Mouse (Mus musculus): ENCODE data around the gene A430078G23Rik.
"Not testable (repeated sequence)": the region's sequence is repeated elsewhere in the genome, so short reads cannot be mapped to it uniquely, and the experiment has no call there.

A430078G23Rik gene

DNA sequence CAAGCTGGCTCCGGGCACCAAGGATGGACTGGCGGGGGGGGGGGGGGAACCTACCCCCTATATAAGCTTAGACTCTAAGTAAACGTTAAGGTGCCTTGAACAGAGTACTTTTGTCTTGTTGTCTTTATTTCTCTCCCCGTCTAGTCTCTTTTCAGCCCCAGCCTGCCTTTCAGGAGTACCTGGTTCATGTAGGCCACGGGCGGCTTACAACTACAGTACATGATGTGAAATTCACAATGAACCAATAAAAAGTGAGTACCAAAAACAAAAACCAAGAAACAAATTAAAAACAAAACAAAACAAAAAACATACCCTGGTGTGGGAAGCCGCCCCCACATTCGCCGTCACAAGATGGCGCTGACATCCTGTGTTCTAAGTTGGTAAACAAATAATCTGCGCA, 15.2 kb upstream of the A430078G23Rik start:
- ChIA-PET POLR2A (interaction anchor here in 1 of 4 experiments (2.1 kb wide), 1 partner anchor 15 kb away, joined by 4 read pairs; the partner anchor contains the start of gene A430078G23Rik), CTCF (interaction anchor here in 3 of 4 experiments (1.1 to 3.0 kb wide), 5 partner anchors 9 to 334 kb away, joined by 3 to 110 read pairs (median 23); partner anchors contain the start of gene Fcor (in 1 of the 3))

DNA sequence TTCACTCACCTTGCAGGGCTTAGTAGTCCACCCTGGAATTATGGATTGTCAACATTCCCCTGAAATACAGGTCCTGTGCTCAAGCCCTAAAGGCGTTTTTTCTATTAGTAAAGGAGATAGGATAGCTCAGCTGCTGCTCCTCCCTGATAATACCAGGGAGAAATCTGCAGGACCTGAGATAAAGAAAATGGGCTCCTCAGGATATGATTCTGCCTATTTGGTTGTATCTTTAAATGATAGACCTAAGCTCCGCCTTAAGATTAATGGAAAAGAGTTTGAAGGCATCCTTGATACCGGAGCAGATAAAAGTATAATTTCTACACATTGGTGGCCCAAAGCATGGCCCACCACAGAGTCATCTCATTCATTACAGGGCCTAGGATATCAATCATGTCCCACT, 12.5 kb upstream of the A430078G23Rik start:
- POLR2A ChIA-PET = not testable (repeated sequence)

DNA sequence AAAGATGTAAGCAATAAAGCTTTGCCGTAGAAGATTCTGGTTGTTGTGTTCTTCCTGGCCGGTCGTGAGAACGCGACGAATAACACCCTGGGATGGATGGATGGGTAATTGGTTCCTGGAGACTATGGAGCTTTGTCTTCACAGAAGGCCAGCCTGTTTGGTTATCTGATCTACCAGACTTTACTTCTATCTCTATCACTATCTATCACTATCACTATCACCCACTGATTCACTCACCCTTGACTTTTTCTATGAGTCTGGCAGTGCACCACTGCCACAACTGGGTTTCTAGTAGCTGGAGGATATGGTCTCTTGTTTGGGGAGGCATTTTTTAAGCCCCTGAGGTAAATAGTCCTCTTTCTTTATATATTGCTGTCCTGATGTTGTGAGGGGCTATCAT, 7.9 kb upstream of the A430078G23Rik start:
- ChIA-PET CTCF (interaction anchor here in 3 of 4 experiments (1.1 to 5.0 kb wide), 4 partner anchors 8 to 14 kb away, joined by 4 to 110 read pairs (median 36); no protein-coding TSS in a partner anchor), POLR2A (interaction anchor here in 2 of 4 experiments (0.6 to 1.9 kb wide), 3 partner anchors 9 to 113 kb away, joined by 5 to 6 read pairs (median 5); no protein-coding TSS in a partner anchor)

More for the DNA sequence above, 12.5 kb upstream of the A430078G23Rik start:
- CTCF ChIA-PET = not testable (repeated sequence)

- POLR2A ChIA-PET = interaction anchor here in 3 of 4 experiments (0.5 to 1.9 kb wide), 5 partner anchors 10 to 229 kb away, joined by 3 to 9 read pairs (median 3); no protein-coding TSS in a partner anchor
- CTCF ChIA-PET = interaction anchor here in 3 of 4 experiments (0.6 to 5.0 kb wide), 5 partner anchors 10 to 127 kb away, joined by 4 to 110 read pairs (median 23); no protein-coding TSS in a partner anchor
These were observed 6.4 kb upstream of the A430078G23Rik start for GRCm38 (mm10) chr8:3346691-3347413.

DNA sequence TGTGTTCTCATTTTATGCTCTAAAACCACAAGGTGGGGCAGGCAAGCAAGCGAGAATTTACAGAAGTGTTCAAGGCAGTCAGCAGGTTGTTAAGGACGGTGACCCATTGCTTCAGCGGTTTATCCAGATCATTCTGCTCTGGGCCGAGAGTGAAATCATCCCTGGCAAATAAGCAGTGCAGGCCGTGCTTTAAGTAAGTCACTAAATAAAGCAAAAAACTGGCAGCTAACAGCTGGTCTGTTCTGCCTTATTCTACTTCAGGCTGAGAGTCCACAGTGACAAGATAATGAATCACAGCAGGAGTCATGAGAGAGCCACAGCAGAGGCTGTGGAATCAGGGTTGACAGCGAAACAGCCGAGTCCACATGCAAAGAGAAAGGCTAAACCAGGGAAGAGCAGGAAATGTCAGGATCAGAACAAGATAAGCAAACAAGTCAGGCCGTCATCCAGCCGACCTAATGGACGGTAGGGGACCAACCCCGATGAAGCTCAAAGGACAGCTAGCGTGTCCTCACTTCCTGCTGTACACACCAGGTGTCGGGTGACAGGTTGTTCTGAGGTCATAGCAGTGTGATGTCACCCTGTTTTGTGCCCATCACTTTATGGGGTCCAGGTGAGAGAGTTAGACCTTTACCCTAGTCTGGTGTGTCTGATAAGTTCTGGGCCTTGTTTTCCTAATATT, 4.9 kb upstream of the A430078G23Rik start:
- POLR2A ChIA-PET = interaction anchor here in 2 of 4 experiments (1.0 to 2.1 kb wide), 3 partner anchors 11 to 70 kb away, joined by 3 to 7 read pairs (median 4); no protein-coding TSS in a partner anchor

GRCm38 (mm10) chr8:3350747-3351146, 2.5 kb upstream of the A430078G23Rik start:
- ChIA-PET CTCF (no interaction called here), POLR2A (interaction anchor here in 1 of 4 experiments (0.7 kb wide), 1 partner anchor 14 kb away, joined by 3 read pairs; no protein-coding TSS in a partner anchor)

More for the DNA sequence above, 4.9 kb upstream of the A430078G23Rik start:
- CTCF ChIA-PET = interaction anchor here (0.6 to 5.0 kb wide), 8 partner anchors 11 to 328 kb away, joined by 3 to 110 read pairs (median 6); partner anchors contain the start of genes Pex11g (in 1 of the 4) and Trappc5 (in 1 of the 4)

DNA sequence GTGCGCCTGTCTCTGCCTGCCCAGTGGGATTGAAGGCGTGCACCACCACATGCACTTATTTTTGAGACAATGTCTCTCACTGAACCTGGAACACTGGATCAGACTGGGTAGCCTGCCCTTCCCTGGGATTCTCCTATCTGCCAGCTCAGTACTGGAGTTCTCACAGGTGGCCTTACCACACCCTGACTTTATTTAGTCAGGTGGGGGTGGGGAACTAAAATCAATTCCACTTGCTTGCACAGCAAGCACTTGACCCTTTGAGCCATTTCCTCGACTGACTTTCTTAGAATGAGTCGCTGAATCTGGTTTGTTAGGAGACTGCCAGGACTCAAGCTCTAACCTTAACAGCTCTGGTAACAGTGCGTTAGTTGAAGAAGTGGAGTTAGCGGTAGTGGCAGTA, 500 bp upstream of the A430078G23Rik start:
- CTCF ChIA-PET = interaction anchor here in 2 of 4 experiments (0.5 to 4.1 kb wide), 3 partner anchors 16 to 222 kb away, joined by 8 to 45 read pairs (median 13); no protein-coding TSS in a partner anchor

DNA sequence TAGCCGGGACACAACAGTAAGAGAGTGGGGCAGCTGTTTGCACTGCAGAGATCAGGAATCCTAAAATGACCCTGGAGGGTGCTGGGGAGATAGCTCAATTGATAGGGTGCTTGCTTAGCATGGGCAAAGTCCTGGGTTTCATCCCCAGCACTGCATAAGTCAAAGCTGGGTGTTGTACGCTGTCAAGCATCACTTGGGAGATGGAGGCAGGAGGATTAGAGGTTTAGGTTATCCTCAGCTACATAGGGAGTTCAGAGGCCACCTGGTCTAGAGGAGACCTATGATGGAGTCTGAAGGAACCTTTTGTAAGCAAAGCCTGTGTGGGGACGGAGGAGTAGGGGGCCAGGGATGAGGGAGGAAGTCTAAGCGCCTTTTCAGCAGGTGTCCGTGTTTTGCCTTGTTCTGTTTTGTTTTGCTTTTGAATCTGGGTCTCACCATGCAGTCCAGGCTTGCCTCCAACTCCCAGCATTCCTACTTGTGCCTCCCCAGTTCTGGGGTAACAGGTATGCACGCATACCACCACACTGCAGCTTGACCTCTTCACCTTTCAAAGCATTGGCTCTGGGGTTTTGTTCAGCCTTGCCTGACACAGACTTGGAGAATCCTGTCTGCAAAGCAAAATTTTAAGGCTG, 712 bp downstream of the A430078G23Rik start:
- ChIA-PET CTCF (interaction anchor here in 3 of 4 experiments (0.5 to 4.1 kb wide), 7 partner anchors 17 to 322 kb away, joined by 3 to 45 read pairs (median 4); partner anchors contain the start of genes Fcor (in 1 of the 3) and Trappc5 (in 1 of the 3)), POLR2A (interaction anchor here in 3 of 4 experiments (0.6 to 2.7 kb wide), 8 partner anchors 17 to 319 kb away, joined by 3 to 7 read pairs (median 4); partner anchors contain the start of gene Insr (in 1 of the 3))

More for the DNA sequence above, 500 bp upstream of the A430078G23Rik start:
- POLR2A ChIA-PET = interaction anchor here in 3 of 4 experiments (0.6 to 2.7 kb wide), 7 partner anchors 16 to 205 kb away, joined by 3 to 11 read pairs (median 4); partner anchors contain the start of gene Insr (in 1 of the 3)

GRCm38 (mm10) chr8:3354443-3354812, 1.2 kb downstream of the A430078G23Rik start:
- POLR2A ChIA-PET = interaction anchor here in 3 of 4 experiments (0.6 to 2.7 kb wide), 6 partner anchors 18 to 94 kb away, joined by 3 to 7 read pairs (median 3); no protein-coding TSS in a partner anchor
- CTCF ChIA-PET = interaction anchor here (0.6 to 4.1 kb wide), 9 partner anchors 17 to 322 kb away, joined by 3 to 45 read pairs (median 4); partner anchors contain the start of genes Fcor (in 1 of the 4) and Trappc5 (in 1 of the 4)

DNA sequence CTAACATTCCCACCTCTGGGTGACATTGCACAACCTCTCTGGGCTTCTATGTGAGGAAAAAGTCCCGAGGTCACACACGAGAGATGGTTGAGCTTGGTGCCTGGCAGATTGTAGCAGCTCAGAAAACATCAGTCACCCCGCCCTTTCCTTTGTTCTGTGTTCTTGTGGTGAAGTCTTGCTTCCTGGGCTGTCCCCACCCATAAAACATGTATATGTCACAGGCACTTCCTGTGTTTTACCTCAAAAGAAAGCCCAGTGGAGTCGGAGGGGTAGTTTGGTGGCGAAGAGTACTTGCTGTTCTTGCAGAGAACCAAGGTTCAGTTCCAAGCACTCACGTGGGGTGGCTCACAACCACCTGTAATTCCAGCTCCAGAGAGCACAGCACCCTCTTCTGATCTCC, 2.4 kb downstream of the A430078G23Rik start:
- ChIA-PET CTCF (interaction anchor here (0.6 to 4.1 kb wide), 15 partner anchors 18 to 322 kb away, joined by 3 to 45 read pairs (median 4); partner anchors contain the start of gene Trappc5 (in 1 of the 4)), POLR2A (interaction anchor here in 3 of 4 experiments (0.8 to 1.6 kb wide), 9 partner anchors 19 to 321 kb away, joined by 3 to 5 read pairs (median 3); no protein-coding TSS in a partner anchor)

DNA sequence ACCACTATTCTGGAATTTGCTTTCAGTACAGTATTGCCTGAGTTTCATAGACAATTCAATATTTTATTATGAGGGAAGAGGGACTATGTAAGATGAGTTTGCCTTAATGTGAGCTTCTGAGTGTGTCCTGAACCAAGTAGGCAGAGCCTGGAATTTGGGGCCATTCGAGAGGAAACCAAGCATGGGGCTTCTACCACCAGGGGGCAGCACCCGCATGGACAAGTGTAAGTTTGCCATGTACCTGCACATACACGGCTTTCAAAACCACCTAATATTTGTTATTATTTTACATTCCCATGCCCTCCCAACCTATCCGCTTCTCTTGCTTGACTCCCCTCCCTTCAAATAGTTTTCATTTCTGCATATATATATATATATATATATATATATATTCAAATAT, 4.8 kb downstream of the A430078G23Rik start:
- CTCF ChIA-PET = interaction anchor here (0.5 to 2.2 kb wide), 27 partner anchors 8 to 314 kb away, joined by 3 to 13 read pairs (median 4); partner anchors contain the start of gene Fcor (in 2 of the 4)
- POLR2A ChIA-PET = interaction anchor here in 2 of 4 experiments (0.6 to 2.0 kb wide), 5 partner anchors 28 to 264 kb away, joined by 3 to 4 read pairs (median 4); no protein-coding TSS in a partner anchor

GRCm38 (mm10) chr8:3367086-3367485, 13.9 kb downstream of the A430078G23Rik start:
- CTCF ChIA-PET = interaction anchor here in 2 of 4 experiments (0.6 to 1.2 kb wide), 5 partner anchors 9 to 105 kb away, joined by 3 to 7 read pairs (median 4); no protein-coding TSS in a partner anchor

DNA sequence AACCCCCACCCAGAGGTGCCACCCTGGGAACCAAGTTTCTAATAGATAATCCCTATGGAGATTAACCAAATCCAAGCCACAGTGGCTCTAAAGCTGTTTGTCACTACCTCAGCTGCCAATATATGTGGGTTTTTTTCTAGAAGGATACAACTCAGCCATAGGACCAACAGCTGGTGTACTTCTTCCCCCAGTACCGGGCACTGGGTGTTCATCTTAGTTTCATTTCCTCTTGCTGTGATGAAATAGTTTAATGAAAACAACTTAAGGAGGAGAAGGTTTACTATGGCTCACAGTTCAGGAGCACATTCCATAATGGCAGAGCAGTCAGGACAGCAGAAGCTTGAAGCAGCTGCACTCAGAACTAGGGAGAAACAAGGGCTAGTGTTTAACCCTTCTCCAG, 14.9 kb downstream of the A430078G23Rik start:
- CTCF ChIA-PET = interaction anchor here in 2 of 4 experiments (0.8 to 1.2 kb wide), 2 partner anchors 32 to 82 kb away, joined by 3 to 4 read pairs; no protein-coding TSS in a partner anchor

More at GRCm38 (mm10) chr8:3367086-3367485, 13.9 kb downstream of the A430078G23Rik start:
- POLR2A ChIA-PET = no interaction called here

DNA sequence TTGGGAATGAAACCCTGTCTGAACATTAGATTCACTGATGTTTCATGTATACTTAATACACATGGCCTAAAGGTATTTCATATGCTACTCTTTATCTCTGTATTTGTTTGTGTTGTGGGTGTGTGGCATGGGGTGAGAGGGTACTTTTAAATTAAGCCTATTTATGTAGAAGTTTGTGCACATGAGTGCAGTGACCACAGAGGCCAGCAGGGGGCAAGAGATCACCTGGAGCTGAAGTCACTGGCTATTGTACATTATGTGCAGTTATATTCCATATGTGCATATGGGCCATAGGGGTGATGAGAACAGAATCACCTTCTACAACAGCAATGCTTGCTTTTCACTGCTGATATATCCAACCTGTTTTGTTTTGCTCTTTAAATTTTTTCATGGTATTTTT, 22.5 kb downstream of the A430078G23Rik start:
- ChIA-PET POLR2A (interaction anchor here in 1 of 4 experiments (0.7 to 1.1 kb wide), 2 partner anchors 11 to 34 kb away, joined by 3 to 5 read pairs; no protein-coding TSS in a partner anchor), CTCF (interaction anchor here (0.6 to 2.7 kb wide), 12 partner anchors 9 to 139 kb away, joined by 3 to 21 read pairs (median 4); partner anchors contain the start of gene Pnpla6 (in 1 of the 4))

More for the DNA sequence above, 14.9 kb downstream of the A430078G23Rik start:
- POLR2A ChIA-PET = interaction anchor here in 1 of 4 experiments (1.3 kb wide), 1 partner anchor 72 kb away, joined by 3 read pairs; no protein-coding TSS in a partner anchor

DNA sequence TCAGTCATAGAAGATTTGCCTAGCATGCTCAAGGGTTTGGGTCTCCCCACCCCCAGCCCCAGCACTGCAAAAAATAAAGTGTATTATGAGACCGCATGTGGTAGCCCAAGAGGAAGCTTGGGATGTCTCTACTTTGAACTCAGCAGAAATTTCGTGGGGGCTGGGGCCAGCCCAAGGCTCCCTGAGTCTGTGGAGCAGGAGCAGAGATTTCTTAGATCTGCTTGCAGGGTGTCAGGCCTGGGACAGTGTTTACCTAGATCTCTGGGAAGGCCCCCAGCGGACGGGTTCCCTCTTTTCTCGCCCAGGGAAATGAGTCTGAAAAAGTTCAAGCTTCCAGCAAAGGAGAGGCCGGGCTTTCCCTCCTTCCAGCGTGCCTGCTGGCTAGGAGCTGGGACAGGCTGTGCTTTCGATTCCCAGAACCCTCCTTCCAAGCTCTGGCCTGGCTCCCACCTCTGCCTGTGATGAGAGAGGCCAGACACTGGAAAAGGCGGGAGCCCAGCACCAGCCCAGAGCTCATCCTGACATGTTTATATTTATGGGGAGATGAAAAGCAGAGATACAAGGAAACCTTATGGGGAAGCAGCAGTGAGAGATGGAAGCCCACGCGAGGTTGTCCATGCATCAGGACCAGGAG, 23.5 kb downstream of the A430078G23Rik start:
- POLR2A ChIA-PET = interaction anchor here in 2 of 4 experiments (0.6 to 1.1 kb wide), 4 partner anchors 11 to 160 kb away, joined by 3 to 4 read pairs (median 4); no protein-coding TSS in a partner anchor

GRCm38 (mm10) chr8:3387286-3387685, 34.1 kb downstream of the A430078G23Rik start:
- CTCF ChIA-PET = interaction anchor here (0.7 to 4.7 kb wide), 29 partner anchors 10 to 285 kb away, joined by 3 to 21 read pairs (median 4); partner anchors contain the start of gene Fcor (in 1 of the 4)
- POLR2A ChIA-PET = interaction anchor here (0.5 to 4.0 kb wide), 34 partner anchors 10 to 289 kb away, joined by 3 to 21 read pairs (median 3); partner anchors contain the start of genes Camsap3 (in 1 of the 4), Fcor (in 1 of the 4), Insr (in 1 of the 4) and Mcoln1 (in 1 of the 4)

More for the DNA sequence above, 23.5 kb downstream of the A430078G23Rik start:
- CTCF ChIA-PET = interaction anchor here (0.6 to 2.7 kb wide), 10 partner anchors 10 to 539 kb away, joined by 3 to 21 read pairs (median 4); partner anchors contain the start of gene Pnpla6 (in 1 of the 4)

All from embryonic stem cell, embryonic (primary cell).